Mouse (Mus musculus) C2C12 (cell line): ENCODE data around the gene Wdcp.

Source experiments
- CEBPB ChIP-seq: IDR thresholded peaks from one replicate; pipeline ENCODE4 v1.6.1; 2011; ENCODE audit warnings: low read depth, mild to moderate bottlenecking, control low read depth, moderate library complexity
- CTCF ChIP-seq: IDR thresholded peaks from one replicate; pipeline ENCODE4 v1.5.1; 2011; ENCODE audit not compliant: control insufficient read depth, insufficient read depth, insufficient read length
- MYOG ChIP-seq: IDR thresholded peaks from one replicate; pipeline ENCODE4 v1.6.1; 2011; ENCODE audit not compliant: control insufficient read depth, insufficient read length; ENCODE audit errors: extremely low read depth

GRCm38 (mm10) chr12:4908391-4908790 lies 65.3 kb downstream of the Wdcp start:
- TF ChIP-seq CTCF (no peak), CEBPB (no peak), MYOG (no peak)
